Mouse (Mus musculus) large intestine, adult 2 months (tissue): ENCODE measurements around the gene Lins1. TPM values are rescaled to one million over a fixed set of nuclear protein-coding genes. Genes with fewer than 3 reads are reported as not detected.

ENCODE experiments used
- DNase-seq: peaks from one replicate; pipeline ENCODE4 v3.0.0-alpha.2; 2012; ENCODE audit warnings: low read depth, low spot score
- WGBS: fragments of 180-500 bp; shearing (Covaris S2); methylation state at CpG from one replicate; pipeline ENCODE4 v1.1.7; 2018; 5-methylcytosine and 5-hydroxymethylcytosine counted together
- polyA plus RNA-seq: library from polyadenylated mRNA; depleted of rRNA; stranded (reverse); fragments of >200 nt; gene quantifications from 2 replicates; pipeline ENCODE4 v1.2.3, GENCODE M21; 2012; rRNA removed

The Lins1 gene
- polyA plus RNA-seq, result 4.2 and 5.1 TPM in 2 replicates

GRCm38 (mm10) chr7:66689620-66690360, at the start of gene Lins1:
Gene Lins1 (plus strand): TSS chr7:66689889.
- WGBS, result under 1% methylated on average over 52 of the region's 52 CpGs
- DNase-seq, result peak; percentile 99

DNA sequence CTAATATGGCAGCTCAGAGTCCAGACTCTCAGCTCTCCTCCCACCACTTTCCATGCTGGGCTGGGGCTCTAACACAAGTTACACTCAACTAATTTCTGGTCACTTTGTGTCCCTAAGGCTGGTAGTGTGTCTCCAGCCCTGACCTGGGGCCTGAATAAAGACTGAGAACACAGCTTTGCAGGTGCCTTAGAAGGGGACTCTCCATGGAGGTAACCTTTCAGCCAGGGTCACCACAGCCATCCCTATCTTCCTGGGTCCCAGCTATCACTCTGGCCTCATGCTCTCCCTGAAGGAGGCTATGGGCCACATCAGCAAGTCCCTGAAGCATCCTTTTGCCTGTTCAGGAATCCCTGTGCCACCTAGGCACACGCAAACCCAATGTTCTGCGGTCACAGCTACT, 44.0 kb upstream of the Lins1 start:
- DNase-seq, result no peak
- 96% methylated on average over 2 of the region's 2 CpGs for WGBS

- no peak for DNase-seq
- whole genome bisulfite sequencing, result 90% methylated on average over 2 of the region's 2 CpGs
Measured at GRCm38 (mm10) chr7:66649181-66649580, 40.5 kb upstream of the Lins1 start.

DNA sequence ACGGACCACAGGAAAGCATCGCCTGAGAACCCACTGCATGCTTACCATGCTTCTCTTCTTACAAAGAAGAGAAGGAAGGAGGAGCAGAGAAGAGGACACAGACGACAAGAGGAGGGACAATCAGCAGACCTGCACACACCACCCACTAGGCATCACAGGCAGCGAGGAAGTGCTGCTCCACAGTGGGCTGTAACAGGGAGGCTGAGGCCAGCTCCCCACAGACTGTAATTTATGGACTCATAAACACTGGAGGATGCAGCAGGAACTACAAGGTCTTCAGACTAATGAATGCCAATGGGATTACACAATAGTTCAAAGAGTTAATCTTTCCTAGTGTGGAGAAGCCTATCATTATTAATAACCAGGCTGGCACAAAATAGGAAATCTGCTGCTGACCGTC, 38.8 kb upstream of the Lins1 start:
- DNase-seq, result no peak
- 81% methylated on average over 5 of the region's 5 CpGs for WGBS

DNA sequence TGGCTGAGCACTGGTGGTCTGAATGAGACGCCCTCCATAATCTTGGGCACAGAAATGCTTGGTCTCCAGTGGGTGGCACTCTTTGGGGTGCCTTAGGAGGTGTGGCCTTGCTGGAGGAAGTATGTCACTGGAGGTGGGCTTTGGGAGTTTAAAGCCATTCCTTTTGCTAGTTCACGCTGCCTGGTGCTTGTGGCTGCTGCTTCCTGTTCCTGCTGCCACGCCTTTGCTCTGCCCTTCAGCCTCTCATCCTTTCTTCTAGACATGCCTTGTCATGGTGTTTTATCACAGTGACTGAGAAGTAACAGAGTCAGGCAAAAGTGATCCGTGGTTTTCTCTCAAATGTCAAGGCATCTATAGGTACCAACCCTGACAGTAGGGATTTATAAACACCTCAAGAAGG, 37.5 kb upstream of the Lins1 start:
- DNase-seq, result no peak
- 51% methylated on average over 4 of the region's 4 CpGs for WGBS

GRCm38 (mm10) chr7:66653596-66653995, 36.1 kb upstream of the Lins1 start:
- 82% methylated on average over 9 of the region's 9 CpGs for WGBS
- DNase-seq, result no peak

DNA sequence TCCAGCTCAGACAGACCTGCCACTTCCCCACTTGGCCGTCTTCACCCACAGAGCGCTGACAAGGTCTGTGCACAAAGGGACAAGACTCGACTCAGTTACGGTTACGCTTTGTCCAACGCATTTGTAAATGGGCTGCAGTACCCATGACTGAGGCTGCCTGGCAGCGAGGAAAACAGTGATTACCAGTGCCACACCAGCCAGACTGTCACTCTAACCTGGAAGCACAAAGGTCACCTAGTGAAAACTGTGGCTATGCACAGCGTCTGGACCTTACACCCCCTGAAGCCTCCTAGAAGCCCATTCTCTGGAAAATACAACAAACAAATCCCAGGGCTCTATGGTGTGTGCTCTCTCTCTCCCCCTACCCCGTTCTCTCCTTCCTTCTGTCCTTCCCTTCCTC, 34.2 kb upstream of the Lins1 start:
- no peak for DNase-seq
- 84% methylated on average over 9 of the region's 9 CpGs for WGBS

GRCm38 (mm10) chr7:66660291-66660690, 29.4 kb upstream of the Lins1 start:
- DNase-seq, result no peak
- WGBS, result 78% methylated on average over 7 of the region's 7 CpGs

DNA sequence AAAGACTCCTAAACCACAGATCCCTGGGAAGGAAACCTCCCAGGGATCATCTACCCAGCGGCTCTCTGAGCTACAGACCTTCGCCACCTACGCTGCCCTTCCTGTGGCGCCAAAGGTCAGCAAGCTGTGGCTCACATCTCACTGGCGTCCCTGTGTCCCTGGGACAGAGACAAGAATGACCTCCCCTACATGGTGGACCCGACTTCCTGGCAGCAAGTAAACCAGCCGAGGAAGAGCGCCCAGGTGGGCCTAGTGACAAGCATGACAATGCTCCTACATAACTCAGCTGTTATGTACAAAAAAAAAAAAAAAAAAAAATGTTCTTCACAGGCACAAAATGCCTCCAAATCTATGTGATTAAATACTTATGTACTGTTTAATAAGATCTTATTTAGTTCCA, 28.7 kb upstream of the Lins1 start:
- no peak for DNase-seq
- 77% methylated on average over 8 of the region's 8 CpGs for WGBS

DNA sequence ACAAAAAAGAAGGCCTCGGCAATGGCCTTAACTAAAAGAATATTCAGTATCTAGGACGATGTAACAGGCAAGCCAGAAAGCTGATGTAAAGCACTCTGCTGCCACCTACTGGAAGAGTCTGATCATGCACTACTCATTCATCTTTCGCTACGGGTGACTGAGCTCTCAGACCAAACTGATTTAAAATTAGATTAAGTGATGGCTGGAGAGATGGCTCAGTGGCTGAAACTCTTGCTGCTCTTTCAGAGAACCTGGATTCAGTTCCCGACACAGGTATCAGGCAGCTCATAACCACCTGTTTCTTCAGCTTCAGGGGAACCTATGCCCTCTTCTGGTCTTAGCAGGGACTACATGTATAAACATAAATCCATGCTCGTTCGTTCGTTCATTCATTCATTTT, 28.1 kb upstream of the Lins1 start:
- WGBS, result 6% methylated on average over 8 of the region's 8 CpGs
- DNase-seq, result peak; percentile 67

GRCm38 (mm10) chr7:66663548-66663947, 26.1 kb upstream of the Lins1 start:
- peak; percentile 64 for DNase-seq
- 35% methylated on average over 3 of the region's 3 CpGs for WGBS

DNA sequence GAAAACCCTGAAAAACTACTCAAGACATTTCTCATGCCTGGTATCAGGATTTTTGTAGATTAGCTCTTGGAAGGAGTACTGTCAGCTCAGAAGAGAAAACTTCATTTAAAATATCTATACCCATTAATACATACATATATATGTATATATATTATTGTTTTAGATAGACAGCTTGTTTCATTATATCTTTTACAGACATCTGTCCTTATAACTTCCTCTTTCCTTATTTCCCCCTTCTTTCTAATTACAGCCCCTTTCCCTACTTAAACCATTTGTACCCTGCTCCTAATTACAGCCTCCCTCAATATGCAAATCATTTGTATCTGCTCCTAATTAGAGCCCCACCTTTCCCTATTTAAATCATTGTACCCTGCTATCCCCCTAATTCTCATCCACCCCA, 22.6 kb upstream of the Lins1 start:
- no peak for DNase-seq

GRCm38 (mm10) chr7:66675800-66676199, 13.9 kb upstream of the Lins1 start:
- no peak for DNase-seq
- 69% methylated on average over 2 of the region's 2 CpGs for WGBS

DNA sequence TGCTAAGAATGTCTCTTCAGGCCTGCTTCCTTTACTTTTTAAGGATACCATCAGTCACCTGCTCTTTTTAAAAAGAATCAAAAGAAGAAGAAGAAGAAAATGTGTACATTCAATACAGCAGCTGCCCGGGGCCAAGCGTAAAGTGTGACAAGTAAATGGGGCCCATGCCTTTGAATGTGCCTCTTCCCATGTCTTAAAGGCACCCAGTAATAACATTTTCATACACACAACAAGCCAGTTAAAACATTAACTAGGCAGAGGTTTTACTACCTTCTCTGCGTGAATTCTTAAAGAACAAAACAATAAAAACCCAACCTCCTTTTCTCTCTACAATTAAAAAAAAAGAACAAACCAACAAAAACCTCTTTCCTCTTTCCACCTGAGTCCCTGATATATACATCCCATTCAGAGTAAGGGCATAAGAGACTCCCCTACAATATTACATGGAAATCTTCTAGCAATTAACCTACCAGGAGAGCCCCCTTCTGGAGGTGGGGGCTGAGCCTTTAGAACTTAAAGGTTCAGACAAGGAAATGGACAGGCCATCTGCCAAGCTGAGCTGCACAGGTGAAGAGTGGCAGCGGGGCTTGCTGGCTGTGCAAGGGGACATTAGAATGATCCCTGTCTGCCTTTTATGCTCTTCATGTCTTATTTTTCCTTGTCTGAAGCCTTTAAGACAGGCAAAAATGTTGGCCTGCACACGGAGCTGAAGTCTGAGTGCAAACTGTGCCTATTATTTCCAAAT, 7.4 kb upstream of the Lins1 start:
- 37% methylated on average over 5 of the region's 5 CpGs for WGBS
- DNase-seq, result no peak

DNA sequence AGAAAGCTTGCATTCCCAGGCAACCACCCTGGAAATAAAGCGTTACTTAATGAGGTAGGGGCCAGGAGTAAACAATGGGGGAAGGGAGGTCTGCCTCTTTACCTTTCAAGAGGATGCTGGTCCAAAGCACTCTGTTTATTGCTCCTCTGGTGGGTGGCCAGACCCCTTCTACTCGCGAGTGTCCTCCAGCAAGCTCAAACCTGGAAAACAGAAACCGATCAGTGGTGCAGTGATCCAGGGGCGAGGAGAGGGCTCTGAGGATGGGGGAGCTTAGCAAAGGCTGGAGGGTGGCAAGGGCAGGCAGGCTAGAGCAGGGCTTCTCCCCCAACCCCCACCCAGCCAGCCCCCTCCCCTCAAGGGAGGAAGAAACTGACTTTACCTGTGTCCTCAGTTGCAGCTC, 968 bp upstream of the Lins1 start:
- 2% methylated on average over 5 of the region's 5 CpGs for WGBS
- no peak for DNase-seq

GRCm38 (mm10) chr7:66689294-66689619, 432 bp upstream of the Lins1 start, which contains the start of gene Asb7:
Gene Asb7 (minus strand): TSS chr7:66689596.
- DNase-seq, result no peak
- WGBS, result under 1% methylated on average over 18 of the region's 18 CpGs

DNA sequence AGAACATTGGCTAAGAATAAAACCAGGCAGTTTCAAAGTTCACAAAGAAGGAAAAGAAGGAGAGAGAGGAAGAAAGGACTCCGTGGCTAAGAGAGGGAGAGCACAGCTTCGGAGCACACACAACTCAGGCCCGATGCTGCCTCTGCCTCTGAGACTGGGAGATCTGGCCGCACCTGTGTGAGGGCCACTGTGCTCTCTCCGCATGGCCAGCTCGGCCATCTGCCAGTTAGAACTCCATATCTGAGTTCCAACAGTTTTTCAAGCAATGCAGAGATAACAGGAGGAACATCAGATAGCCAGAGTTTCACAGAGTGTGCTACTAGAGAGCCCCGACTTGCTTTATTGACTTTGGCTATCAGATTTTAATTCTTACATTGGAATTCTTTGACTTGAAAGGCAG, 4.8 kb downstream of the Lins1 start:
- DNase-seq, result no peak
- WGBS, result 68% methylated on average over 7 of the region's 7 CpGs

- 88% methylated on average over 7 of the region's 7 CpGs for WGBS
Measured at GRCm38 (mm10) chr7:66702721-66703120, 13.0 kb downstream of the Lins1 start.

GRCm38 (mm10) chr7:66704631-66705030, 14.9 kb downstream of the Lins1 start:
- DNase-seq, result no peak
- WGBS, result 93% methylated on average over 3 of the region's 3 CpGs

More at GRCm38 (mm10) chr7:66702721-66703120, 13.0 kb downstream of the Lins1 start:
- no peak for DNase-seq

DNA sequence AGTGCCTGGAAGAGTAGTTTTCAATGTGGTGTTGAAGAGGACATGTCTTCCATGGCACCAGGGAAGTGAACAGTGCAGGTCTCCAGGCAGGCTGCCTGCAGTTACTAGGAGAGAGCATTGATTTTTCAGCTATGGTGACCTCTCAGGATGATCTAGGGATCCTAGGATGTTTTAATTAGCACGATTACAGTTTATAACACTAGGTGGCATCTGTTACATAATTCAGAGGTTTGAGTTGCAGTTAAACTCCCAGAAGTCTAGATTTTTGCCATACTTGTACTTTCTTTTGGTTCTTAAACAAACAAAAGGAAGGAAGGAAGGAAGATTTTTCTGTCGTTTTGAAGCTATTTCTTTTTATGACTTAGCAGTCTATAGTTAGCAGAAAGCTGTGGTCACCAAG, 21.5 kb downstream of the Lins1 start:
- no peak for DNase-seq
- 16% methylated on average over 2 of the region's 2 CpGs for WGBS

- DNase-seq, result no peak
- 83% methylated on average over 4 of the region's 4 CpGs for WGBS
Measured at GRCm38 (mm10) chr7:66724514-66724913, 34.8 kb downstream of the Lins1 start.
